ENCODE assay signal across 9 mouse cellular contexts in genomic region chr2:55436261-55437006, GRCm38 (mm10). TPM values are rescaled to one million over a fixed set of nuclear protein-coding genes. Genes with fewer than 3 reads are reported as not detected.
DNase-seq lines count a peak whose midpoint lies in the region; ATAC-seq lines count a peak whose summit lies in the region.
"Had no signal": no experiment of that assay in that cellular context is flagged by ENCODE, and none has a peak within 500 bp of the region (broad histone marks: within the 10 kb centered on the region; RNA-seq: fewer than 3 reads in every experiment).

No protein-coding gene starts in this region.

- no peaks in the 10 kb centered on the region for H3K36me3 ChIP-seq in embryonic facial prominence, embryonic 10.5 days (replicated peaks)
- H3K36me3 ChIP-seq in heart, embryonic 16.5 days (ENCODE audit: control insufficient read depth, insufficient read depth): no peaks in the 10 kb centered on the region
- no peaks in the 10 kb centered on the region for H3K36me3 ChIP-seq in neural tube, embryonic 11.5 days (ENCODE audit: control insufficient read depth, insufficient read depth, low read length)

- 1% methylated on average over 21 of the region's 21 CpGs for WGBS in embryonic facial prominence, embryonic 10.5 days
- 1% methylated on average over 21 of the region's 21 CpGs for WGBS in heart, embryonic 16.5 days
- WGBS in neural tube, embryonic 11.5 days: 1% methylated on average over 21 of the region's 21 CpGs

- peak overlapping the region; percentile 61 for H3K4me3 ChIP-seq in embryonic facial prominence, embryonic 10.5 days
- H3K4me3 ChIP-seq in heart, embryonic 16.5 days (ENCODE audit: low read length): peak overlapping the region; percentile 69
- peak overlapping the region; percentile 35 for H3K4me3 ChIP-seq in neural tube, embryonic 11.5 days (ENCODE audit: low read depth, low read length)

- peak overlapping the region; percentile 73 for H3K4me2 ChIP-seq in heart, embryonic 16.5 days (ENCODE audit: low read depth, low read length)
- peak overlapping the region; percentile 68 for H3K4me2 ChIP-seq in neural tube, embryonic 11.5 days (ENCODE audit: low read depth)

- H3K27ac ChIP-seq in embryonic facial prominence, embryonic 10.5 days (replicated peaks): no peak overlapping the region
- H3K27ac ChIP-seq in heart, embryonic 16.5 days (ENCODE audit: low read length): peak overlapping the region; percentile 68
- no peak overlapping the region for H3K27ac ChIP-seq in neural tube, embryonic 11.5 days (ENCODE audit: low read depth, low read length)

- no peaks in the 10 kb centered on the region for H3K9me3 ChIP-seq in embryonic facial prominence, embryonic 10.5 days
- H3K9me3 ChIP-seq in heart, embryonic 16.5 days (replicated peaks; ENCODE audit: control insufficient read depth, low read length): no peaks in the 10 kb centered on the region
- no peaks in the 10 kb centered on the region for H3K9me3 ChIP-seq in neural tube, embryonic 11.5 days (ENCODE audit: control insufficient read depth, low read length)

- peak overlapping the region; percentile 75 for H3K9ac ChIP-seq in heart, embryonic 16.5 days (ENCODE audit: low read length)
- no peak overlapping the region; the same call in 1 of the 2 replicates for H3K9ac ChIP-seq in neural tube, embryonic 11.5 days (ENCODE audit: low read length)

- peaks cover 55% of the 10 kb centered on the region for H3K27me3 ChIP-seq in embryonic facial prominence, embryonic 10.5 days (replicated peaks; ENCODE audit: low read depth, poor library complexity, severe bottlenecking)
- peaks cover 11% of the 10 kb centered on the region for H3K27me3 ChIP-seq in heart, embryonic 16.5 days (ENCODE audit: control insufficient read depth, insufficient read depth, low read length)
- peaks cover 14% of the 10 kb centered on the region for H3K27me3 ChIP-seq in neural tube, embryonic 11.5 days (ENCODE audit: control insufficient read depth, insufficient read depth, low read length)

- DNase-seq in layer of hippocampus, adult 11-12 months (ENCODE audit: low spot score): peak; percentile 37
- DNase-seq in layer of hippocampus, adult 9-10 months (ENCODE audit: low spot score): no peak
- peak; percentile 42 for DNase-seq in embryonic facial prominence, embryonic 10.5 days (ENCODE audit: low spot score)
- peak; percentile 28 to 39 for DNase-seq in left cerebral cortex, postnatal 14 days (ENCODE audit: low spot score in 2 of 2)
- DNase-seq in neural tube, embryonic 11.5 days (ENCODE audit: low spot score): no peak
- DNase-seq in MN1 (ENCODE audit: low spot score): no peak
- DNase-seq in spleen, postnatal 36 days (ENCODE audit: low spot score in 2 of 2): no peak

- intact Hi-C loops in left cerebral cortex, postnatal 14 days (cut with DNase I): loop anchor here (10.0 kb wide), 1 partner anchor 212 kb away; no protein-coding TSS in a partner anchor

- peak; percentile 64; the same call in 1 of the 2 replicates for ATAC-seq in heart, embryonic 16.5 days (replicated peaks; ENCODE audit: extremely low read depth, insufficient read depth, low FRiP score)
- ATAC-seq in neural tube, embryonic 11.5 days (ENCODE audit: insufficient read depth, low FRiP score, low TSS enrichment): peak; percentile 33

- H3K4me1 ChIP-seq in embryonic facial prominence, embryonic 10.5 days: peaks cover 24% of the 10 kb centered on the region
- H3K4me1 ChIP-seq in heart, embryonic 16.5 days (ENCODE audit: control insufficient read depth, insufficient read depth, low read length): peaks cover 12% of the 10 kb centered on the region
- H3K4me1 ChIP-seq in neural tube, embryonic 11.5 days (ENCODE audit: control insufficient read depth, insufficient read depth, low read length): peaks cover 3% of the 10 kb centered on the region; the same call in 1 of the 2 replicates

RNA-seq across cellular contexts. Expression of gene Kcnj3, which starts 0.7 kb away (rescaled TPM):
- 0.19 and 0.21 TPM in 2 replicates for polyA plus RNA-seq in embryonic facial prominence, embryonic 10.5 days (2016; fragmentation: Nextera tagmentation; extraction: Ambion mirVana)
- 5.6 and 8.4 TPM in 2 replicates for polyA plus RNA-seq in heart, embryonic 16.5 days (2015; fragmentation: Nextera tagmentation; extraction: Ambion mirVana)
- 10 to 100 TPM; 91.3 to 96.2 TPM for total RNA-seq in left cerebral cortex, postnatal 14 days (2021)
- polyA plus RNA-seq in neural tube, embryonic 11.5 days (2014; fragmentation: Nextera tagmentation; extraction: Ambion mirVana): 0.20 and 0.66 TPM in 2 replicates
- total RNA-seq: neutrophil, adult 5-6 weeks had no signal

Comparison
In these comparisons a context has a peak if more than half of its experiments do, and no peak if none do; other contexts are left out.
1. DNase-seq: peak in layer of hippocampus, adult 11-12 months (single experiment), embryonic facial prominence, embryonic 10.5 days (single experiment) and left cerebral cortex, postnatal 14 days (2 of 2); none in layer of hippocampus, adult 9-10 months (single experiment), neural tube, embryonic 11.5 days (single experiment), MN1 (single experiment) and spleen, postnatal 36 days (0 of 2).
2. Peak in every context shown above with its lines, with median percentiles within 50 percentile points of each other: H3K4me3 ChIP-seq.